Mouse (Mus musculus): ENCODE results near the gene Gltpd2.

The Gltpd2 gene

DNA sequence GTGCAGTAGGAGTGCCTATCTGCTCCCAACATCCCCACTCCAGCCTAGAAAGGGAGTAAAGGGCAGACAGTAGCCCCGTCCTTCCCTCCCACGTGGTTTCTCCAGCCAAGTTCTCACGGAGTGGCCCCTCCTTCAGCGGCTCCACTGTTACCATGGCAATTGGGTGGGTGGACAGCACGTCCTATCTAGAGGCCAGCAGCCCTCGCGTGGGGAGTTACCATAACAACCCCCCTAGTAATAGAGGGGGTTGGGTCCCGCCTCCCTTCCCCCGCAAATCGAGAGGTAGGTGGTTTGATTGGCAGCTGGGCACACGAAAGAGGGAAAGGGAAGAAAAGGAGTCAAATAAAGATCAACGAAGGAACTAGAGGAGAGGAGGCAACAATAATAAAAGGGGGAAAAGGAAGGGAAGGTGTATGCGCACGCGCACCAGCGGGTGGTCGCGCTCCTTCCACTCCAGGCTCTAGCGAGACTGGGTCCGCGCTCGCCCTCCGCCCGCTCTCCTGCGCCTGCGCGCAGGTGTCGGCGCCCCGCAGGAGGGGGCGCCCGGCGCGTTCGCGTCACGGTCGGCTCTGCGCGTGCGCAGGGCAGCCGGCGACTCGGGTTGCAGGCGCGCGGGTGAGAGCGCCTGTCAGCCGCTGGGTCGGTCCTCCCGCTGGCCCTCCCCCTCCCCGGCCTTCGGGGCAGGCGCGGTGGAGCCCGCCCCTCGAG is 43.4 kb downstream of the Gltpd2 start, which contains the start of gene Mink1:
Gene Mink1, plus strand, starts transcription at position 595 of the 708 bp plus-strand sequence.
- in situ Hi-C loops (cut with MboI; ENCODE audit: low sequenced_read_pairs) = no loop called here

DNA sequence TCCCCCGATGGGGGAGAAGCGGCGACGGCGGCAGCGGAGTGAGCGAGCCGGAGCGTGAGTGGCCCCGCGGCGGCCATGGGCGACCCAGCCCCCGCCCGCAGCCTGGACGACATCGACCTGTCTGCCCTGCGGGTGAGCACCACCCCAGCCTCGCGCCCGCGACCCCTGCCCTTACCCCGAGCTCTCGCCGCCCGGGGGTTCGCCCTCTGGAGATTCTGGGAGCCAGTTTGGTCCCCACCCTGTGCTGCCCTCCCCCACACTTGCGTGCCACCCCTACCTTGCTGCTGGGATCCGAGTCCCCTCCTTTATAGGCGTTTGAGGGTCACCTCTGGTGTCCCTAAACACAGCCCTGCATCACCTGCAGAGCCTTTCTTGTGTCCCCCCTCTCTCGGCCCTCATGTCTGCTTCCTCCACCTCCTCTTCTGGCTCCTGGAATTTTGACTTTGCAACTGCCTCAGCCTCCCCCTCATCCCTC is 44.0 kb downstream of the Gltpd2 start:
- in situ Hi-C loops (cut with MboI; ENCODE audit: low sequenced_read_pairs) = no loop called here

DNA sequence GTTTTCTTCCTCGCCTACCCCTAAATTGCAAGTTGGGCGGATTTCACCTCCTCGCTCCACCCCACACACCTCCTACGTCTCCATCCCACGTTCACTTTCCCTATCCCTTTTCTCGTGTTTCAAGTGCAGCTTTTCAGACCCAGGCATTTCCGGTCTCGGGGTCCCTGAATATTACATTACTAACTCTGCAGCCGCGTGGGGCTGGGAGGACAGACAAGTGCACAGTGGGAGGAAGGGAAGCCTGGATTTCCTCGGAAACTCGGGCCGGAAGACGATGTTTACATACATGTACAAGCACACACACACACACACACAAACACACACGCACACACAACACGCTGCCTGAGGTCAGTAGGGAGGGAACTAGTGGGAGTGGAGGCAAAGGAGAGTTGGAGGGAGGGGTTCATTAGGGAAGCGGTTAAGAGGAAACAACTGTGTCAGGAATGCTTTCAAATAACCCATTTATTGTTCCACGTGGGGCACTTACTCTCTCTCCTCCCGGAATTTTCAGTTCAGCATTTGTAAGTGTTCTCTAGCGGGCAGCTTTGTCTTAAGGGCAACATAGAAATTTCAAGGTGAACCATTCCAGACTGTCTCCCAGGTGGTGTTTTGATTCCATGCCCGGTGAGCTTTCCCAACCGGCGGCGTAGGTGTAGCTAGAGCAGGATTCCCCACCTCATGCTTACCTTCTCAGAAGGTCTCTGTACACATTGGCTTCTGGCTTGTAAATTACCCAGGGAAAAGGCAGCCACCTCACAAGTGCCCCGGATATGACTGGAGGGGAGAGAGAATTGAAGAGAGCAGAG is 44.7 kb downstream of the Gltpd2 start:
- in situ Hi-C loops (cut with MboI; ENCODE audit: low sequenced_read_pairs) = no loop called here

- in situ Hi-C loops (cut with MboI; ENCODE audit: low sequenced_read_pairs) = no loop called here
Measured at GRCm38 (mm10) chr11:70564276-70564873, 45.4 kb downstream of the Gltpd2 start.

- in situ Hi-C loops (cut with MboI; ENCODE audit: low sequenced_read_pairs) = no loop called here
Measured at GRCm38 (mm10) chr11:70566586-70566985, 47.6 kb downstream of the Gltpd2 start.

Data from CH12F3 (cell line).